Mouse (Mus musculus) G1E (cell line): ENCODE measurements around the gene Fxr2.

Source experiments
- CTCF ChIP-seq: IDR thresholded peaks from 2 replicates; pipeline ENCODE4 v1.5.1; 2012; ENCODE audit warnings: low read depth, low read length, inconsistent platforms, mixed read lengths
- POLR2AphosphoS5 ChIP-seq: IDR thresholded peaks from 2 replicates; pipeline ENCODE4 v1.6.1; 2012; ENCODE audit warnings: low read depth, low read length, inconsistent platforms; ENCODE audit not compliant: insufficient replicate concordance
- TAL1 ChIP-seq: conservative IDR thresholded peaks from 2 replicates; pipeline ENCODE4 v1.6.1; 2012; ENCODE audit warnings: low read depth, low read length, inconsistent platforms, mixed read lengths

DNA sequence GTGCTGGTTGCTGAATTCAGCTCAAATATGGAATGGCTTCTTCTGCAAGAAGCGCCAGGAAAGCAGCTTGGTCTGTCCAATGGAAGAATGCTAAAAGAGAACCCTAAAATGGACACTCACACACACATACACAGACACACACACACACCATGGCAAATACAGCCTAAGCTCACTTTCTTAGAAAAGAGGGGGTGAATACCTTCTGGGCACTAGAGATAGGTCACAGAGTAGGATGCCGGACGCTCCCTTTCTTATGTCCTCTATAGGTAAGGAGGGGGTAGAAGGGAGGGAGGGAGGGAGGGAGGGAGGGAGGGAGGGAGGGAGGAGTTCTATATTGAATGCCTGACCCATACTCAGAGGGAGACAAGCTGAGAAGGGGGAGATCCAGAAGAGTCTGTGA is 24.3 kb upstream of the Fxr2 start:
- no peak for TF ChIP-seq POLR2AphosphoS5
- TF ChIP-seq CTCF: no peak
- no peak for TF ChIP-seq TAL1
